Mouse (Mus musculus) CH12.LX (cell line): Measurements from ENCODE around the gene Rpl36. TPM values are rescaled to one million over a fixed set of nuclear protein-coding genes. Genes with fewer than 3 reads are reported as not detected.
A peak's percentile ranks its signal among the peaks of the same experiment; 100 is the strongest.

Experiments
- DNase-seq: peaks from one replicate; pipeline ENCODE4 v3.0.0-alpha.2; 2013; ENCODE audit errors: extremely low read depth
- H3K27ac ChIP-seq: 2 replicates; pipeline ENCODE4 v1.5.1; 2012; ENCODE audit warnings: low read depth, mild to moderate bottlenecking, control low read depth, moderate library complexity; ENCODE audit not compliant: insufficient read depth
- H3K27me3 ChIP-seq: replicated peaks from 2 replicates; pipeline ENCODE3; 2012; ENCODE audit warnings: inconsistent platforms
- H3K36me3 ChIP-seq, 2 experiments: replicated peaks in 1 of 2; 2 replicates each; pipeline versions ENCODE3 to v1.6.1; 2012; ENCODE audit warnings: inconsistent platforms in 1 of 2, low read length in 1 of 2, mild to moderate bottlenecking in 1 of 2, mixed read lengths in 1 of 2, moderate library complexity in 1 of 2; ENCODE audit not compliant: control insufficient read depth in 1 of 2, insufficient read depth in 1 of 2
- H3K4me1 ChIP-seq, 2 experiments: 2 replicates each; pipeline ENCODE4 v1.6.1; 2012; ENCODE audit warnings: inconsistent platforms in 1 of 2, moderate library complexity in 1 of 2; ENCODE audit not compliant: insufficient read depth in 2 of 2, control insufficient read depth in 1 of 2
- H3K4me2 ChIP-seq: 2 replicates; pipeline ENCODE4 v1.6.1; 2012; ENCODE audit warnings: low read depth, mild to moderate bottlenecking, control low read depth; ENCODE audit not compliant: poor library complexity, insufficient read depth, severe bottlenecking
- H3K4me3 ChIP-seq, 3 experiments: fragments of 150-350 bp in 1 of 3; sonication (generic) in 1 of 3; replicated peaks in 1 of 3; 2 replicates each; pipeline versions ENCODE3 to v1.5.1; 2011 to 2012; ENCODE audit warnings: low read depth in 2 of 3, low read length in 2 of 3, mild to moderate bottlenecking in 2 of 3, moderate library complexity in 2 of 3, control low read depth in 1 of 3, improper control_type of control experiment in 1 of 3, inconsistent platforms in 1 of 3, mixed read lengths in 1 of 3; ENCODE audit not compliant: poor library complexity in 1 of 3
- H3K79me2 ChIP-seq: replicated peaks from 2 replicates; pipeline ENCODE4 v1.6.1; 2012; ENCODE audit warnings: mild to moderate bottlenecking, moderate library complexity; ENCODE audit not compliant: control insufficient read depth, poor library complexity, insufficient read depth, severe bottlenecking; ENCODE audit errors: extremely low read depth
- H3K9ac ChIP-seq: 2 replicates; pipeline ENCODE4 v1.6.1; 2012; ENCODE audit warnings: low read depth, mild to moderate bottlenecking, control low read depth, moderate library complexity; ENCODE audit not compliant: insufficient read depth
- H3K9me3 ChIP-seq: replicated peaks from 2 replicates; pipeline ENCODE3; 2012; ENCODE audit warnings: low read length, inconsistent platforms, mixed read lengths
- CHD1 ChIP-seq: IDR thresholded peaks from 2 replicates; pipeline ENCODE4 v1.6.1; 2012; ENCODE audit warnings: low read depth, low read length, improper control_type of control experiment, inconsistent platforms
- E2F4 ChIP-seq: IDR thresholded peaks from 2 replicates; pipeline ENCODE4 v1.6.1; 2011; ENCODE audit warnings: low read depth, low read length, improper control_type of control experiment; ENCODE audit not compliant: insufficient replicate concordance
- EP300 ChIP-seq: IDR thresholded peaks from 2 replicates; pipeline ENCODE4 v1.6.1; 2011; ENCODE audit warnings: low read length, improper control_type of control experiment
- GABPA ChIP-seq: IDR thresholded peaks from 2 replicates; pipeline ENCODE4 v1.6.1; 2012; ENCODE audit warnings: low read depth, low read length, improper control_type of control experiment, inconsistent platforms; ENCODE audit not compliant: insufficient replicate concordance
- IRF4 ChIP-seq: IDR thresholded peaks from 2 replicates; pipeline ENCODE4 v1.6.1; 2014; ENCODE audit warnings: low read depth, mild to moderate bottlenecking, inconsistent platforms, low read length, improper control_type of control experiment
- JUN ChIP-seq: IDR thresholded peaks from 2 replicates; pipeline ENCODE4 v1.6.1; 2011; ENCODE audit warnings: low read depth, mild to moderate bottlenecking, low read length, improper control_type of control experiment, moderate library complexity; ENCODE audit not compliant: insufficient read depth
- MAZ ChIP-seq: IDR thresholded peaks from 2 replicates; pipeline ENCODE4 v1.6.1; 2012; ENCODE audit warnings: low read depth, mild to moderate bottlenecking, inconsistent platforms, low read length, improper control_type of control experiment, moderate library complexity
- MEF2A ChIP-seq: IDR thresholded peaks from 2 replicates; pipeline ENCODE4 v1.6.1; 2014; ENCODE audit warnings: low read depth, mild to moderate bottlenecking, inconsistent platforms, low read length, improper control_type of control experiment, borderline replicate concordance
- MXI1 ChIP-seq: IDR thresholded peaks from 2 replicates; pipeline ENCODE4 v1.6.1; 2011; ENCODE audit warnings: mild to moderate bottlenecking, low read depth, low read length, improper control_type of control experiment
- MYC ChIP-seq: IDR thresholded peaks from 2 replicates; pipeline ENCODE4 v1.6.1; 2011; ENCODE audit warnings: low read depth, mild to moderate bottlenecking, improper control_type of control experiment, low read length
- NRF1 ChIP-seq: IDR thresholded peaks from 2 replicates; pipeline ENCODE4 v1.6.1; 2014; ENCODE audit warnings: low read depth, mild to moderate bottlenecking, inconsistent platforms, low read length, improper control_type of control experiment, moderate library complexity
- SIN3A ChIP-seq: IDR thresholded peaks from 2 replicates; pipeline ENCODE4 v1.6.1; 2012; ENCODE audit warnings: low read length, improper control_type of control experiment, inconsistent platforms
- TCF12 ChIP-seq: IDR thresholded peaks from 2 replicates; pipeline ENCODE4 v1.6.1; 2014; ENCODE audit warnings: low read depth, mild to moderate bottlenecking, inconsistent platforms, low read length, improper control_type of control experiment
- UBTF ChIP-seq: IDR thresholded peaks from 2 replicates; pipeline ENCODE4 v1.6.1; 2012; ENCODE audit warnings: low read depth, mild to moderate bottlenecking, inconsistent platforms, low read length, improper control_type of control experiment, moderate library complexity
- USF2 ChIP-seq: conservative IDR thresholded peaks from 2 replicates; pipeline ENCODE4 v1.6.1; 2011; ENCODE audit warnings: low read depth, low read length, improper control_type of control experiment
- ZNF384 ChIP-seq: IDR thresholded peaks from 2 replicates; pipeline ENCODE4 v1.6.1; 2012; ENCODE audit warnings: low read depth, low read length, improper control_type of control experiment, inconsistent platforms
- dilution Hi-C: fragments of 300-500 bp; cut with MboI; formaldehyde crosslinking; loops from 2 replicates; pipeline ENCODE4 v1.14.3; 2020; ENCODE audit warnings: low sequenced_read_pairs; ENCODE audit not compliant: extremely low pct_unique_long_range_greater_than_20kb, extremely low pct_ligation_motif_present
- in situ Hi-C: fragments of 300-500 bp; cut with MboI; formaldehyde crosslinking; loops from 3 replicates; pipeline ENCODE4 v1.14.3; 2019; ENCODE audit warnings: low sequenced_read_pairs, low pct_ligation_motif_present, low pct_unique_long_range_greater_than_20kb, mixed read lengths
- polyA plus RNA-seq: library from polyadenylated mRNA; unstranded; fragments of >175 nt; gene quantifications from 2 replicates; pipeline ENCODE4 v1.2.1, GENCODE M21; 2012; ENCODE audit warnings: low read depth; ENCODE audit not compliant: insufficient read length
- total RNA-seq, 2 experiments: library from RNA; depleted of rRNA; stranded (reverse); fragments of 300-350 nt in 1 of 2; fragments of >200 nt in 1 of 2; gene quantifications; 2 replicates each; pipeline ENCODE4 v1.2.3; 2012 to 2014

Gene Rpl36
- total and polyA plus RNA-seq, 3 experiments = 1,364 to 4,995 (median 1,734) TPM

GRCm38 (mm10) chr17:56584257-56585130, 28.7 kb upstream of the Rpl36 start, which contains the start of the genes Safb2 and Safb (continued):
- TF ChIP-seq UBTF = peak; percentile 27; the same call in 1 of the 2 replicates

GRCm38 (mm10) chr17:56585171-56585821, 27.9 kb upstream of the Rpl36 start:
- peak; percentile 33 for DNase-seq
- TF ChIP-seq CHD1 (0 out of 2 replicates have a peak, but pooled peaks have one; percentile 46), MXI1 (peak; percentile 85), MEF2A (peak; percentile 2; the same call in 1 of the 2 replicates), SIN3A (peak; percentile 86), IRF4 (no peak)
- H3K4me1 ChIP-seq = peaks cover 22 to 60% of the 10 kb centered on the region in 2 experiments
- in situ Hi-C loops = no loop called here
- peak overlapping the region; percentile 79; the same call in 1 of the 2 replicates for H3K4me2 ChIP-seq
- dilution Hi-C loops = no loop called here
- H3K9me3 ChIP-seq = no peaks in the 10 kb centered on the region
- H3K9ac ChIP-seq = peak overlapping the region; percentile 97
- H3K27ac ChIP-seq = peak overlapping the region; percentile 93
- peaks cover 92% of the 10 kb centered on the region for H3K79me2 ChIP-seq
- H3K36me3 ChIP-seq = peaks cover 54 to 69% of the 10 kb centered on the region in 2 experiments
- H3K27me3 ChIP-seq = no peaks in the 10 kb centered on the region
- peak overlapping the region; percentile 94 to 98 (median 97) for H3K4me3 ChIP-seq

- Histone ChIP-seq H3K4me3 (no peak overlapping the region), H3K27me3 (no peaks in the 10 kb centered on the region), H3K36me3 (peaks cover 58 to 69% of the 10 kb centered on the region in 2 experiments), H3K9me3 (no peaks in the 10 kb centered on the region), H3K4me1 (peaks cover 10 to 35% of the 10 kb centered on the region in 2 experiments), H3K4me2 (no peak overlapping the region), H3K27ac (no peak overlapping the region), H3K79me2 (peaks cover 91% of the 10 kb centered on the region), H3K9ac (no peak overlapping the region)
- in situ Hi-C loops (no loop called here), dilution Hi-C loops (no loop called here)
- no peak for DNase-seq
- TF ChIP-seq JUN = no peak
- no peak for TF ChIP-seq ZNF384
- TF ChIP-seq GABPA = no peak
- TF ChIP-seq TCF12 = no peak
- no peak for TF ChIP-seq MAZ
- no peak for TF ChIP-seq MYC
- TF ChIP-seq NRF1 = no peak
- TF ChIP-seq USF2 = no peak
- TF ChIP-seq EP300 = no peak
- no peak for TF ChIP-seq E2F4
Measured at GRCm38 (mm10) chr17:56587773-56588172, 25.4 kb upstream of the Rpl36 start.
